Mouse (Mus musculus) small intestine, adult 2 months (tissue): Measurements from ENCODE around the gene Mfsd6.

Experiments used
- CTCF ChIP-seq: fragments of 200-500 bp; IDR thresholded peaks from 2 replicates; pipeline ENCODE4 v1.5.1; 2012; ENCODE audit warnings: low read depth, mild to moderate bottlenecking, control low read depth, inconsistent platforms, low read length, moderate library complexity, mixed read lengths; ENCODE audit not compliant: insufficient replicate concordance, insufficient read length; ENCODE audit errors: extremely low read depth
- POLR2A ChIP-seq: fragments of 200-500 bp; IDR thresholded peaks from 2 replicates; pipeline ENCODE4 v1.6.1; 2012; ENCODE audit warnings: low read depth, mild to moderate bottlenecking, control low read depth, inconsistent platforms, low read length, moderate library complexity

DNA sequence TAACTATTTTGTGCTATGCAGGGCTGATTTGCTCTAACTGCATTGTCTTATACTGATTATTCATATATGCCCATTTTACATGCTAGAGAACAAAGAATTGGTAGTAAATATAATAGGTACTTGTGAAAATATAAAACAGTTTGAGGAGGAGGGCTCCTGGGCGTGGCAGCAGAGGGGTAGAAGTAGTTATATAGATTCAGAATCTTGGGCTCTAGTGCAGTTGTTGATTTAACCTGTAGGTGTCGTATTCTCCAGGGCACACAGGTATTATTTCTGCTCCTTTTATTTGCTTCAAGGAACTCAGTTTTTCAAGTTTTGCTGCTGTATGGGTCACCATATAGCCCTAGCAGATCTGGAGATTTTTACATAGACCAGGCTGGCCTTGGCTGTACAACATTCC is 95.7 kb downstream of the Mfsd6 start:
- TF ChIP-seq CTCF, result no peak
- no peak for TF ChIP-seq POLR2A
